Mouse (Mus musculus) spleen, adult 2 months (tissue): ENCODE measurements around the gene Gnb1l.

ENCODE experiments used
- CTCF ChIP-seq: fragments of 200-500 bp; IDR thresholded peaks from 2 replicates; pipeline ENCODE4 v1.5.1; 2011; ENCODE audit warnings: mild to moderate bottlenecking, inconsistent platforms; ENCODE audit not compliant: insufficient read depth, insufficient read length, insufficient replicate concordance; ENCODE audit errors: extremely low read depth
- POLR2A ChIP-seq: fragments of 200-500 bp; IDR thresholded peaks from 2 replicates; pipeline ENCODE4 v1.6.1; 2011; ENCODE audit warnings: low read depth, low read length, inconsistent platforms

- TF ChIP-seq CTCF (no peak), POLR2A (no peak)
Measured at GRCm38 (mm10) chr16:18587847-18588737, 89.6 kb downstream of the Gnb1l start.
